Mouse (Mus musculus) urinary bladder, postnatal 4 days (tissue): ENCODE measurements around the gene Fam193b.

Experiments
- DNase-seq, 2 experiments: peaks; one replicate each; pipeline ENCODE4 v3.0.0; 2021 to 2022; ENCODE audit warnings: low spot score in 2 of 2

Fam193b gene

GRCm38 (mm10) chr13:55500575-55500974, 70.3 kb downstream of the Fam193b start:
- DNase-seq, result no peak

DNA sequence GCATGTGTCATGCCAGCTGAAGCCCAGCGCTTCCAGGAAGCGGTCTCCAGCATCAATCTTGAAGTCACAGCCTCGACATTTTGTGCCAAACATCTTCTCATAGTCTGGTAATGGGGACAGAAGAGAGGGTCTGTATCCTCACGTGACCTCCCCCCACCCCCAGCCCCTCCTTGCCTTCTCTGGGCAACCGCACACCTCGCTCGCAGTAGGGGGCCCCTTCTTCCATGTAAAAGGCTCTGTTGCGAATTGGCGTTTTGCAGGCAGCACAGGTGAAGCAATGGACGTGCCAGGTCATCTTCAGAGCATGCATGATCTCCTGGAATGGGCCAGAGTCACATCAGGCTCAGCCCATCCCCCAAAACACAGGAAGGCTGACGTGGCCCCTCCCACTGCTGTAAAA, 72.0 kb downstream of the Fam193b start:
- DNase-seq, result no peak

- no peak for DNase-seq
Observed at GRCm38 (mm10) chr13:55496661-55497060, 74.3 kb downstream of the Fam193b start.

DNA sequence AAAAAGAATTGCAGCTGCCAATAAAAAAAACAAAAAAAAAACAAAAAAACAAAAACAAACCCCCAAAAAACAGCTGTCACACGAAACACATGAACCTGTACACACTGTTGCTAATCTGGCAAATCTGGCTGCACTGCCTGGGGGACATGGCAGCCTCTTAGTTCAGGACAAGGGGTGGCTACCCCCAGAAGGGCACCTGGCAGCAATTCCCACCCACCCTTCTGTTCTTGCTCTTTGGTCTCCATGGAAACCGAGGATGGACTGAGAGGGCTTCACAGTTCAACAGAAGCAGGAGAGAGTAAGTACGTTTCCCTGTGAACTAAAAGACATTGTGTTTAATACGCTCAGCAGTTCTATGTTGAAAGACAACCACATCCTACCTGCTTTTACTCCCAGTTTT, 75.2 kb downstream of the Fam193b start:
- DNase-seq, result no peak

GRCm38 (mm10) chr13:55494883-55495621, 75.9 kb downstream of the Fam193b start:
- DNase-seq, result no peak

- DNase-seq, result no peak
Observed at GRCm38 (mm10) chr13:55494257-55494656, 76.7 kb downstream of the Fam193b start.
